ENCODE assay signal across 8 mouse cellular contexts in genomic region chr15:101052560-101053501, GRCm38 (mm10). TPM values are rescaled to one million over a fixed set of nuclear protein-coding genes. Genes with fewer than 3 reads are reported as not detected.
DNase-seq lines count a peak whose midpoint lies in the region; ATAC-seq lines count a peak whose summit lies in the region.

No protein-coding gene starts in this region.

- peak overlapping the region; percentile 61 for H3K4me3 ChIP-seq in heart, embryonic 10.5 days
- H3K4me3 ChIP-seq in hindbrain, embryonic 15.5 days: peak overlapping the region; percentile 38
- H3K4me3 ChIP-seq in midbrain, embryonic 12.5 days: peak overlapping the region; percentile 39

- no peak for ATAC-seq in hindbrain, embryonic 15.5 days (ENCODE audit: low FRiP score, low read depth)
- ATAC-seq in midbrain, embryonic 12.5 days (ENCODE audit: low FRiP score, low read depth): no peak

- peak overlapping the region; percentile 62 for H3K4me2 ChIP-seq in hindbrain, embryonic 15.5 days
- peak overlapping the region; percentile 54 for H3K4me2 ChIP-seq in midbrain, embryonic 12.5 days (replicated peaks)

- 0 out of 2 replicates have a peak overlapping the region, but pooled peaks have one; percentile 20 for H3K9ac ChIP-seq in hindbrain, embryonic 15.5 days
- H3K9ac ChIP-seq in midbrain, embryonic 12.5 days (replicated peaks): peak overlapping the region; percentile 55

- peak overlapping the region; percentile 68 for H3K27ac ChIP-seq in heart, embryonic 10.5 days
- H3K27ac ChIP-seq in hindbrain, embryonic 15.5 days (replicated peaks): no peak overlapping the region
- no peak overlapping the region; the same call in 1 of the 2 replicates for H3K27ac ChIP-seq in midbrain, embryonic 12.5 days (replicated peaks)

- 18% methylated on average over 120 of the region's 120 CpGs for WGBS in heart, embryonic 10.5 days
- WGBS in hindbrain, embryonic 15.5 days: 8% methylated on average over 92 of the region's 120 CpGs
- 12% methylated on average over 113 of the region's 120 CpGs for WGBS in midbrain, embryonic 12.5 days

- no peak for DNase-seq in heart, embryonic 10.5 days (ENCODE audit: low spot score)
- no peak for DNase-seq in heart, adult 11 months
- DNase-seq in embryo, embryonic 10 days (ENCODE audit: low spot score): peak; percentile 64
- no peak for DNase-seq in cerebellum, postnatal 36 days
- no peak for DNase-seq in layer of hippocampus, adult 9-11 months
- DNase-seq in left cerebral cortex, adult 9 months (ENCODE audit: low spot score in 2 of 2): no peak

- peaks cover 21% of the 10 kb centered on the region for H3K4me1 ChIP-seq in heart, embryonic 10.5 days
- H3K4me1 ChIP-seq in hindbrain, embryonic 15.5 days (replicated peaks): peaks cover 26% of the 10 kb centered on the region
- peaks cover 15% of the 10 kb centered on the region for H3K4me1 ChIP-seq in midbrain, embryonic 12.5 days

- H3K9me3 ChIP-seq in heart, embryonic 10.5 days: no peaks in the 10 kb centered on the region
- H3K9me3 ChIP-seq in hindbrain, embryonic 15.5 days: no peaks in the 10 kb centered on the region
- H3K9me3 ChIP-seq in midbrain, embryonic 12.5 days: no peaks in the 10 kb centered on the region

- peaks cover 13% of the 10 kb centered on the region for H3K36me3 ChIP-seq in heart, embryonic 10.5 days
- H3K36me3 ChIP-seq in hindbrain, embryonic 15.5 days: no peaks in the 10 kb centered on the region
- no peaks in the 10 kb centered on the region for H3K36me3 ChIP-seq in midbrain, embryonic 12.5 days

- H3K27me3 ChIP-seq in heart, embryonic 10.5 days (ENCODE audit: insufficient read depth, poor library complexity, severe bottlenecking): peaks cover 94% of the 10 kb centered on the region
- H3K27me3 ChIP-seq in hindbrain, embryonic 15.5 days: peaks cover 58% of the 10 kb centered on the region
- H3K27me3 ChIP-seq in midbrain, embryonic 12.5 days: peaks cover 89% of the 10 kb centered on the region

RNA-seq across cellular contexts. Expression of gene Gm47841, which starts 5.6 kb away (rescaled TPM):
- polyA plus RNA-seq in heart, embryonic 10.5 days (2016; fragmentation: Nextera tagmentation; extraction: Ambion mirVana): not detected in 2 replicates
- polyA plus RNA-seq in hindbrain, embryonic 15.5 days (2015; fragmentation: Nextera tagmentation; extraction: Ambion mirVana): not detected in 2 replicates
- not detected in 2 replicates for polyA plus RNA-seq in midbrain, embryonic 12.5 days (2016; fragmentation: Nextera tagmentation; extraction: Ambion mirVana)

RNA-seq across cellular contexts. Expression of gene Fignl2, which starts 25.5 kb away (rescaled TPM):
- polyA plus RNA-seq in heart, embryonic 10.5 days (2016; fragmentation: Nextera tagmentation; extraction: Ambion mirVana): 0.28 and 0.60 TPM in 2 replicates
- 0.09 and 0.10 TPM in 2 replicates for polyA plus RNA-seq in hindbrain, embryonic 15.5 days (2015; fragmentation: Nextera tagmentation; extraction: Ambion mirVana)
- 0.34 and 0.37 TPM in 2 replicates for polyA plus RNA-seq in midbrain, embryonic 12.5 days (2016; fragmentation: Nextera tagmentation; extraction: Ambion mirVana)
